In genomic region chr12:108317826-108318430, GRCm38 (mm10) we compare ENCODE assay signal across 12 mouse cellular contexts. TPM values are rescaled to one million over a fixed set of nuclear protein-coding genes. Genes with fewer than 3 reads are reported as not detected.
DNase-seq lines count a peak whose midpoint lies in the region; ATAC-seq and TF ChIP-seq lines count a peak whose summit lies in the region.
"Had no signal": no experiment of that assay in that cellular context is flagged by ENCODE, and none has a peak within 500 bp of the region (broad histone marks: within the 10 kb centered on the region; RNA-seq: fewer than 3 reads in every experiment).

No protein-coding gene starts in this region.

- H3K36me3 ChIP-seq in intestine, embryonic 14.5 days (ENCODE audit: control insufficient read depth, insufficient read depth, low read length): no peaks in the 10 kb centered on the region
- no peaks in the 10 kb centered on the region; the same call in 1 of the 2 replicates for H3K36me3 ChIP-seq in intestine, postnatal 0 days (ENCODE audit: control insufficient read depth, insufficient read depth)
- no peaks in the 10 kb centered on the region for H3K36me3 ChIP-seq in embryonic facial prominence, embryonic 11.5 days (replicated peaks; ENCODE audit: control insufficient read depth, insufficient read depth, low read depth, low read length)
- H3K36me3 ChIP-seq in hindbrain, embryonic 14.5 days (replicated peaks; ENCODE audit: control insufficient read depth, insufficient read depth): no peaks in the 10 kb centered on the region
- H3K36me3 ChIP-seq in midbrain, embryonic 14.5 days (ENCODE audit: control insufficient read depth, insufficient read depth, low read length): no peaks in the 10 kb centered on the region

- no peak overlapping the region for H3K9ac ChIP-seq in intestine, embryonic 14.5 days (ENCODE audit: low read length)
- no peak overlapping the region for H3K9ac ChIP-seq in intestine, postnatal 0 days (ENCODE audit: low read depth, low read length)
- H3K9ac ChIP-seq in embryonic facial prominence, embryonic 11.5 days (replicated peaks; ENCODE audit: low read length): no peak overlapping the region
- H3K9ac ChIP-seq in hindbrain, embryonic 14.5 days: no peak overlapping the region
- no peak overlapping the region for H3K9ac ChIP-seq in midbrain, embryonic 14.5 days (replicated peaks; ENCODE audit: low read length)

- ATAC-seq in intestine, embryonic 14.5 days (replicated peaks; ENCODE audit: low FRiP score, low TSS enrichment, low read depth): no peak
- no peak for ATAC-seq in intestine, postnatal 0 days
- no peak for ATAC-seq in embryonic facial prominence, embryonic 11.5 days (replicated peaks; ENCODE audit: insufficient number of reproducible peaks, low FRiP score, low TSS enrichment, low read depth)
- no peak for ATAC-seq in hindbrain, embryonic 14.5 days (ENCODE audit: low FRiP score)
- no peak for ATAC-seq in midbrain, embryonic 14.5 days (ENCODE audit: low FRiP score, low TSS enrichment)
- ATAC-seq in CD4-positive, CD25-positive, alpha-beta regulatory T cell, adult 4 months: no peak

- intact Hi-C loops in gastrocnemius, postnatal 14 days (cut with DNase I; ENCODE audit: low total_unique reads): no loop called here

- peak overlapping the region; percentile 14 for H3K4me3 ChIP-seq in intestine, embryonic 14.5 days (ENCODE audit: low read depth, low read length)
- H3K4me3 ChIP-seq in intestine, postnatal 0 days (ENCODE audit: low read depth, low read length): no peak overlapping the region
- H3K4me3 ChIP-seq in embryonic facial prominence, embryonic 11.5 days (ENCODE audit: low read depth, low read length): peak overlapping the region; percentile 8; the same call in 1 of the 2 replicates
- no peak overlapping the region for H3K4me3 ChIP-seq in hindbrain, embryonic 14.5 days (replicated peaks; ENCODE audit: low read length)
- no peak overlapping the region for H3K4me3 ChIP-seq in midbrain, embryonic 14.5 days (replicated peaks; ENCODE audit: low read depth, low read length)

- TF ChIP-seq CTCF in intestine, postnatal 0 days (IDR thresholded peaks at IDR 0.05; ENCODE audit: low read depth): no peak

- DNase-seq in intestine, embryonic 14.5 days (ENCODE audit: low spot score): no peak
- DNase-seq in embryonic facial prominence, embryonic 11.5 days (ENCODE audit: low spot score): no peak
- no peak for DNase-seq in hindbrain, embryonic 14.5 days (ENCODE audit: low spot score)
- DNase-seq in midbrain, embryonic 14.5 days: no peak
- no peak for DNase-seq in lung, postnatal 36 days
- no peak for DNase-seq in gastrocnemius, postnatal 14 days
- DNase-seq: adrenal gland, adult 2 months; cerebellum, adult 9-11 months; kidney, adult 8-10 months; lung, postnatal 14 days had no signal

- H3K4me2 ChIP-seq in intestine, embryonic 14.5 days (ENCODE audit: low read length): peak overlapping the region; percentile 9; the same call in 1 of the 2 replicates
- no peak overlapping the region for H3K4me2 ChIP-seq in intestine, postnatal 0 days (replicated peaks; ENCODE audit: low read depth)
- peak overlapping the region; percentile 30; the same call in 1 of the 2 replicates for H3K4me2 ChIP-seq in embryonic facial prominence, embryonic 11.5 days (ENCODE audit: low read depth, low read length)
- peak overlapping the region; percentile 41 for H3K4me2 ChIP-seq in hindbrain, embryonic 14.5 days (replicated peaks)
- peak overlapping the region; percentile 39 for H3K4me2 ChIP-seq in midbrain, embryonic 14.5 days (ENCODE audit: low read length)

- H3K9me3 ChIP-seq in intestine, embryonic 14.5 days (ENCODE audit: control insufficient read depth, low read length): no peaks in the 10 kb centered on the region
- no peaks in the 10 kb centered on the region for H3K9me3 ChIP-seq in intestine, postnatal 0 days (ENCODE audit: control insufficient read depth)
- H3K9me3 ChIP-seq in embryonic facial prominence, embryonic 11.5 days (replicated peaks; ENCODE audit: control insufficient read depth, low read length): no peaks in the 10 kb centered on the region
- no peaks in the 10 kb centered on the region for H3K9me3 ChIP-seq in hindbrain, embryonic 14.5 days (ENCODE audit: control insufficient read depth, low read length)
- H3K9me3 ChIP-seq in midbrain, embryonic 14.5 days (ENCODE audit: control insufficient read depth, low read length): no peaks in the 10 kb centered on the region

- no peaks in the 10 kb centered on the region for H3K4me1 ChIP-seq in intestine, embryonic 14.5 days (replicated peaks; ENCODE audit: control insufficient read depth, insufficient read depth, low read length)
- no peaks in the 10 kb centered on the region for H3K4me1 ChIP-seq in intestine, postnatal 0 days (replicated peaks; ENCODE audit: control insufficient read depth, insufficient read depth, low read length)
- H3K4me1 ChIP-seq in embryonic facial prominence, embryonic 11.5 days (ENCODE audit: control insufficient read depth, insufficient read depth, low read length): peaks cover 6% of the 10 kb centered on the region
- H3K4me1 ChIP-seq in hindbrain, embryonic 14.5 days (replicated peaks; ENCODE audit: control insufficient read depth, insufficient read depth, low read length): peaks cover 16% of the 10 kb centered on the region; the same call in 1 of the 2 replicates
- H3K4me1 ChIP-seq in midbrain, embryonic 14.5 days (ENCODE audit: control insufficient read depth, insufficient read depth, low read length): peaks cover 33% of the 10 kb centered on the region

- WGBS in intestine, embryonic 14.5 days: 16% methylated on average over 18 of the region's 18 CpGs
- WGBS in intestine, postnatal 0 days: 27% methylated on average over 18 of the region's 18 CpGs
- WGBS in embryonic facial prominence, embryonic 11.5 days: 10% methylated on average over 18 of the region's 18 CpGs
- WGBS in hindbrain, embryonic 14.5 days: 24% methylated on average over 18 of the region's 18 CpGs
- 26% methylated on average over 18 of the region's 18 CpGs for WGBS in midbrain, embryonic 14.5 days

- H3K27me3 ChIP-seq in intestine, embryonic 14.5 days (replicated peaks; ENCODE audit: control insufficient read depth, insufficient read depth, low read length): peaks cover 62% of the 10 kb centered on the region
- peaks cover 44% of the 10 kb centered on the region for H3K27me3 ChIP-seq in intestine, postnatal 0 days (replicated peaks; ENCODE audit: control insufficient read depth, insufficient read depth, low read length)
- peaks cover 50% of the 10 kb centered on the region for H3K27me3 ChIP-seq in embryonic facial prominence, embryonic 11.5 days (ENCODE audit: control insufficient read depth, insufficient read depth, low read length)
- H3K27me3 ChIP-seq in hindbrain, embryonic 14.5 days (ENCODE audit: control insufficient read depth, insufficient read depth, low read length): peaks cover 30% of the 10 kb centered on the region
- H3K27me3 ChIP-seq in midbrain, embryonic 14.5 days (ENCODE audit: control insufficient read depth, insufficient read depth, low read length): no peaks in the 10 kb centered on the region

- H3K27ac ChIP-seq in intestine, embryonic 14.5 days (ENCODE audit: low read depth): no peak overlapping the region
- H3K27ac ChIP-seq in intestine, postnatal 0 days (ENCODE audit: low read depth, low read length): no peak overlapping the region
- no peak overlapping the region for H3K27ac ChIP-seq in embryonic facial prominence, embryonic 11.5 days (replicated peaks; ENCODE audit: low read depth, low read length)
- H3K27ac ChIP-seq in hindbrain, embryonic 14.5 days: no peak overlapping the region
- H3K27ac ChIP-seq in midbrain, embryonic 14.5 days (replicated peaks; ENCODE audit: low read depth, low read length): no peak overlapping the region

RNA-seq across cellular contexts. Expression of gene Hhipl1, which starts 11.9 kb away (rescaled TPM):
- polyA plus RNA-seq in intestine, embryonic 14.5 days (2014; fragmentation: Nextera tagmentation; extraction: Ambion mirVana): 0.28 and 0.67 TPM in 2 replicates
- 0.20 TPM in 2 replicates for polyA plus RNA-seq in intestine, postnatal 0 days (2015; fragmentation: Nextera tagmentation; extraction: Ambion mirVana)
- polyA plus RNA-seq in embryonic facial prominence, embryonic 11.5 days (2014; fragmentation: Nextera tagmentation; extraction: Ambion mirVana): 0.43 and 0.59 TPM in 2 replicates
- polyA plus RNA-seq in hindbrain, embryonic 14.5 days (2014; fragmentation: Nextera tagmentation; extraction: Ambion mirVana): 1.8 and 1.9 TPM in 2 replicates
- 1.3 and 1.6 TPM in 2 replicates for polyA plus RNA-seq in midbrain, embryonic 14.5 days (2014; fragmentation: Nextera tagmentation; extraction: Ambion mirVana)
- polyA plus RNA-seq in CD4-positive, CD25-positive, alpha-beta regulatory T cell, adult 4 months (2017; shearing (Covaris generic)): not detected
- total RNA-seq in gastrocnemius, postnatal 14 days (2021): 1 to 10 TPM in 1 of 2 experiments, under 1 TPM in 1; 0.55 to 1.2 TPM

RNA-seq across cellular contexts. Expression of gene Cyp46a1, which starts 16.3 kb away (rescaled TPM):
- 4.7 and 5.1 TPM in 2 replicates for polyA plus RNA-seq in intestine, embryonic 14.5 days (2014; fragmentation: Nextera tagmentation; extraction: Ambion mirVana)
- polyA plus RNA-seq in intestine, postnatal 0 days (2015; fragmentation: Nextera tagmentation; extraction: Ambion mirVana): 0.85 and 0.86 TPM in 2 replicates
- 2.9 and 3.1 TPM in 2 replicates for polyA plus RNA-seq in embryonic facial prominence, embryonic 11.5 days (2014; fragmentation: Nextera tagmentation; extraction: Ambion mirVana)
- 22.7 and 23.5 TPM in 2 replicates for polyA plus RNA-seq in hindbrain, embryonic 14.5 days (2014; fragmentation: Nextera tagmentation; extraction: Ambion mirVana)
- polyA plus RNA-seq in midbrain, embryonic 14.5 days (2014; fragmentation: Nextera tagmentation; extraction: Ambion mirVana): 12.4 and 14.3 TPM in 2 replicates
- polyA plus RNA-seq in CD4-positive, CD25-positive, alpha-beta regulatory T cell, adult 4 months (2017; shearing (Covaris generic)): not detected
- under 1 TPM; 0.35 to 0.62 TPM for total RNA-seq in gastrocnemius, postnatal 14 days (2021)

RNA-seq across cellular contexts. Expression of gene Ccdc85c, which starts 42.7 kb away (rescaled TPM):
- 10.9 and 11.2 TPM in 2 replicates for polyA plus RNA-seq in intestine, embryonic 14.5 days (2014; fragmentation: Nextera tagmentation; extraction: Ambion mirVana)
- 10.1 and 12.0 TPM in 2 replicates for polyA plus RNA-seq in intestine, postnatal 0 days (2015; fragmentation: Nextera tagmentation; extraction: Ambion mirVana)
- polyA plus RNA-seq in embryonic facial prominence, embryonic 11.5 days (2014; fragmentation: Nextera tagmentation; extraction: Ambion mirVana): 8.4 and 9.8 TPM in 2 replicates
- polyA plus RNA-seq in hindbrain, embryonic 14.5 days (2014; fragmentation: Nextera tagmentation; extraction: Ambion mirVana): 13.9 and 16.5 TPM in 2 replicates
- 20.9 and 22.3 TPM in 2 replicates for polyA plus RNA-seq in midbrain, embryonic 14.5 days (2014; fragmentation: Nextera tagmentation; extraction: Ambion mirVana)
- polyA plus RNA-seq in CD4-positive, CD25-positive, alpha-beta regulatory T cell, adult 4 months (2017; shearing (Covaris generic)): under 1 TPM; 0.27 to 0.46 TPM
- 1 to 10 TPM; 5.4 to 5.7 TPM for total RNA-seq in gastrocnemius, postnatal 14 days (2021)

RNA-seq across cellular contexts. Expression of gene Eml1, which starts 52.8 kb away (rescaled TPM):
- polyA plus RNA-seq in intestine, embryonic 14.5 days (2014; fragmentation: Nextera tagmentation; extraction: Ambion mirVana): 72.4 and 94.5 TPM in 2 replicates
- 27.8 and 32.9 TPM in 2 replicates for polyA plus RNA-seq in intestine, postnatal 0 days (2015; fragmentation: Nextera tagmentation; extraction: Ambion mirVana)
- 64.1 and 69.7 TPM in 2 replicates for polyA plus RNA-seq in embryonic facial prominence, embryonic 11.5 days (2014; fragmentation: Nextera tagmentation; extraction: Ambion mirVana)
- polyA plus RNA-seq in hindbrain, embryonic 14.5 days (2014; fragmentation: Nextera tagmentation; extraction: Ambion mirVana): 55.1 and 61.8 TPM in 2 replicates
- polyA plus RNA-seq in midbrain, embryonic 14.5 days (2014; fragmentation: Nextera tagmentation; extraction: Ambion mirVana): 45.2 and 49.3 TPM in 2 replicates
- under 1 TPM in 1 of 2 experiments, not detected in 1; 0.32 TPM for polyA plus RNA-seq in CD4-positive, CD25-positive, alpha-beta regulatory T cell, adult 4 months (2017; shearing (Covaris generic))
- 100 to 1,000 TPM; 114 to 127 TPM for total RNA-seq in gastrocnemius, postnatal 14 days (2021)

Comparison
In these comparisons a context has a peak if more than half of its experiments do, and no peak if none do; other contexts are left out.
1. H3K4me3 ChIP-seq: peak in intestine, embryonic 14.5 days (single experiment) and embryonic facial prominence, embryonic 11.5 days (single experiment); none in intestine, postnatal 0 days (single experiment), hindbrain, embryonic 14.5 days (single experiment) and midbrain, embryonic 14.5 days (single experiment).